Mouse (Mus musculus) gastrocnemius, adult 2 months (tissue): Measurements from ENCODE around the gene C130060K24Rik. TPM values are rescaled to one million over a fixed set of nuclear protein-coding genes. Genes with fewer than 3 reads are reported as not detected.
A peak's percentile ranks its signal among the peaks of the same experiment; 100 is the strongest.

Experiments
- DNase-seq: peaks from one replicate; pipeline ENCODE4 v3.0.0; 2022
- H3K27ac ChIP-seq: fragments of 200-600 bp; 2 replicates; pipeline ENCODE4 v1.8.1; 2022; ENCODE audit warnings: mild to moderate bottlenecking
- H3K4me3 ChIP-seq: fragments of 200-600 bp; 2 replicates; pipeline ENCODE4 v1.8.1; 2022; ENCODE audit warnings: mild to moderate bottlenecking, moderate library complexity
- CTCF ChIP-seq: fragments of 200-600 bp; IDR thresholded peaks from 2 replicates; pipeline ENCODE4 v1.8.1; 2022; ENCODE audit warnings: antibody characterized with exemption, mild to moderate bottlenecking, moderate library complexity
- intact Hi-C: fragments of 180-260 bp; cut with DNase I; formaldehyde crosslinking; loops from one replicate; pipeline ENCODE4 v1.15.1; 2025
- long read RNA-seq, 2 experiments: library from polyadenylated mRNA; stranded (forward); transcript quantifications; one replicate each; pipeline ENCODE4 v2.0.0; 2021
- total RNA-seq, 2 experiments: library from RNA; stranded (reverse); gene quantifications; 2 replicates each; pipeline ENCODE4 v1.2.3; 2021

Gene C130060K24Rik
- not detected for total RNA-seq
- long read RNA-seq, experiment 1 = 0 reads
- long read RNA-seq, experiment 2 = 0 reads

- Histone ChIP-seq H3K4me3 (peak within 1 kb of the TSS; percentile 23), H3K27ac (no peak within 1 kb of the TSS)
- no peak for DNase-seq
- TF ChIP-seq CTCF = no peak
- intact Hi-C loops = no loop called here
These were observed at the start of gene C130060K24Rik for GRCm38 (mm10) chr6:65380918-65381772. Gene C130060K24Rik (plus strand): TSS chr6:65381105.

- TF ChIP-seq CTCF = no peak
- Histone ChIP-seq H3K27ac (no peak overlapping the region), H3K4me3 (no peak overlapping the region)
- intact Hi-C loops = no loop called here
- DNase-seq = no peak
These were observed 46.7 kb upstream of the C130060K24Rik start for GRCm38 (mm10) chr6:65334246-65334645.

- Histone ChIP-seq H3K27ac (no peak overlapping the region), H3K4me3 (no peak overlapping the region)
- DNase-seq = no peak
- intact Hi-C loops = no loop called here
- TF ChIP-seq CTCF = no peak
These were observed 41.5 kb upstream of the C130060K24Rik start for GRCm38 (mm10) chr6:65339391-65339790.

- Histone ChIP-seq H3K4me3 (no peak overlapping the region), H3K27ac (no peak overlapping the region)
- no peak for DNase-seq
- no peak for TF ChIP-seq CTCF
- intact Hi-C loops = no loop called here
These were observed 39.5 kb upstream of the C130060K24Rik start for GRCm38 (mm10) chr6:65341360-65341759.

GRCm38 (mm10) chr6:65347736-65348135 is 33.2 kb upstream of the C130060K24Rik start:
- no peak for TF ChIP-seq CTCF
- intact Hi-C loops = no loop called here
- H3K27ac ChIP-seq = no peak overlapping the region
- H3K4me3 ChIP-seq = no peak overlapping the region
- DNase-seq = no peak

- no peak for DNase-seq
- intact Hi-C loops = no loop called here
- TF ChIP-seq CTCF = no peak
- no peak overlapping the region for H3K27ac ChIP-seq
- H3K4me3 ChIP-seq = no peak overlapping the region
These were observed 32.6 kb upstream of the C130060K24Rik start for GRCm38 (mm10) chr6:65348255-65348654.

GRCm38 (mm10) chr6:65351622-65352021 is 29.3 kb upstream of the C130060K24Rik start:
- no peak for TF ChIP-seq CTCF
- intact Hi-C loops = no loop called here
- no peak overlapping the region for H3K27ac ChIP-seq

GRCm38 (mm10) chr6:65375918-65376317 is 5.0 kb upstream of the C130060K24Rik start:
- intact Hi-C loops = no loop called here
- no peak for DNase-seq
- Histone ChIP-seq H3K4me3 (no peak overlapping the region), H3K27ac (no peak overlapping the region)
- TF ChIP-seq CTCF = no peak

More at GRCm38 (mm10) chr6:65351622-65352021, 29.3 kb upstream of the C130060K24Rik start:
- no peak overlapping the region for H3K4me3 ChIP-seq
- DNase-seq = no peak

GRCm38 (mm10) chr6:65421888-65422287 is 41.0 kb downstream of the C130060K24Rik start:
- intact Hi-C loops = no loop called here
- DNase-seq = no peak
- H3K4me3 ChIP-seq = no peak overlapping the region
- H3K27ac ChIP-seq = no peak overlapping the region
- TF ChIP-seq CTCF = no peak

GRCm38 (mm10) chr6:65427065-65427464 is 46.2 kb downstream of the C130060K24Rik start:
- no peak for TF ChIP-seq CTCF
- intact Hi-C loops = no loop called here
- no peak overlapping the region for H3K4me3 ChIP-seq
- no peak for DNase-seq
- H3K27ac ChIP-seq = no peak overlapping the region

- no peak for TF ChIP-seq CTCF
- Histone ChIP-seq H3K27ac (no peak overlapping the region), H3K4me3 (no peak overlapping the region)
- DNase-seq = no peak
- intact Hi-C loops = no loop called here
These were observed 52.3 kb downstream of the C130060K24Rik start for GRCm38 (mm10) chr6:65433159-65433558.

GRCm38 (mm10) chr6:65453465-65453864 is 72.6 kb downstream of the C130060K24Rik start:
- DNase-seq = no peak
- Histone ChIP-seq H3K27ac (no peak overlapping the region), H3K4me3 (no peak overlapping the region)
- peak; percentile 38 for TF ChIP-seq CTCF
- intact Hi-C loops = no loop called here

- H3K4me3 ChIP-seq = no peak overlapping the region
- no peak for DNase-seq
- H3K27ac ChIP-seq = no peak overlapping the region
- intact Hi-C loops = no loop called here
- TF ChIP-seq CTCF = no peak
These were observed 84.4 kb downstream of the C130060K24Rik start for GRCm38 (mm10) chr6:65465294-65465693.

- no peak for TF ChIP-seq CTCF
- intact Hi-C loops = no loop called here
- Histone ChIP-seq H3K4me3 (no peak overlapping the region), H3K27ac (no peak overlapping the region)
- DNase-seq = no peak
These were observed 89.4 kb downstream of the C130060K24Rik start for GRCm38 (mm10) chr6:65470320-65470719.
